8 mouse cellular contexts compared by ENCODE assay signal in the genomic region with DNA sequence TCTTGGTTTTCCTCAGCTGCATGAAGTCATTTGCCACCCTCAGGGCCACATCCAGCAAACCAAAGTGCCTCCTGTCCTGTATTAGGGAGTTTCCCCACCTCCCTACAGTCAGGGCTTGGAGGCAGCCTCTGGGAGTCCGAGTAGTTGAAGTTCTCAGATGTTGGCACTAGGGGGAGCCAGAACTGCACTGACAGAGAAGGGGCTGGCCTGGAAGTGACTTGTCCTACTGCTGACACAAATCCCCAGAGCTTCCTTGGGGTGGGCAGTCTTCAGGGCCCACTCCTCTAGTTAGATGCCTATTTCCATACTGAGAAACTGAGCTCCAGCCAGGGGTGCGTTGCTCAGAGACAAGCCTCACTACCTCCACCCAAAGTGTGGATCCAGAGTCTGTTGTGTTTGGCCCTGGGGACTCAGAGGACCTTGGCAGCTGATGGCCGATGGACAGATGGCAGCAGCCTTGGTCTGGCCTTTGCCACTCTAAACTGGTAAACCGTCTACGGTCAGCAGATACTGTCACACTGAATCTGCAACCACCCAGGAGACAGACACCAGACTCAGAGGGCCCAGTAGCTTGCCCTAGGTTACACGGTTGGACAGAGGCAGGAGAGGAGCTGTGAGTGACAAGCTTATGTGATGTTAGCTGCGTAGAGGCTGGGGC. TPM values are rescaled to one million over a fixed set of nuclear protein-coding genes. Genes with fewer than 3 reads are reported as not detected.
A peak's percentile ranks its signal among the peaks of the same experiment; 100 is the strongest.
DNase-seq lines count a peak whose midpoint lies in the region; ATAC-seq and TF ChIP-seq lines count a peak whose summit lies in the region.

No protein-coding gene starts in this region.

- no peak for TF ChIP-seq POLR2A in thymus, adult 2 months (IDR thresholded peaks at IDR 0.05; ENCODE audit: control insufficient read depth, extremely low read depth, insufficient read depth, low read length, poor library complexity)

- no peaks in the 10 kb centered on the region for H3K27me3 ChIP-seq in heart, embryonic 15.5 days
- no peaks in the 10 kb centered on the region for H3K27me3 ChIP-seq in liver, embryonic 14.5 days (ENCODE audit: control insufficient read depth, insufficient read depth, low read length)
- no peaks in the 10 kb centered on the region for H3K27me3 ChIP-seq in thymus, adult 2 months (ENCODE audit: control insufficient read depth, insufficient read depth, low read length)

- 38% methylated on average over 7 of the region's 7 CpGs for WGBS in heart, embryonic 15.5 days
- WGBS in liver, embryonic 14.5 days (ENCODE audit: insufficient replicate concordance), result 35% methylated on average over 7 of the region's 7 CpGs
- WGBS in thymus, adult 2 months, result 52% methylated on average over 7 of the region's 7 CpGs

- peaks cover 24% of the 10 kb centered on the region for H3K36me3 ChIP-seq in heart, embryonic 15.5 days
- no peaks in the 10 kb centered on the region for H3K36me3 ChIP-seq in liver, embryonic 14.5 days (replicated peaks; ENCODE audit: control insufficient read depth, insufficient read depth, low read depth)
- H3K36me3 ChIP-seq in thymus, adult 2 months (ENCODE audit: control insufficient read depth, insufficient read depth, low read length), result no peaks in the 10 kb centered on the region

- peak; percentile 83 for DNase-seq in ES-CJ7 (ENCODE audit: low read depth, low spot score)
- peak; percentile 91 for DNase-seq in brain, adult 2 months (ENCODE audit: low read depth, low spot score)
- DNase-seq in kidney, postnatal 10 days, result peak; percentile 89
- peak in 2 of 3 experiments; percentile 57 to 68 for DNase-seq in liver, embryonic 14.5 days (ENCODE audit: low read depth in 3 of 3, low spot score in 3 of 3)
- DNase-seq in thymus, adult 2 months, result peak; percentile 81

- no peak for TF ChIP-seq EP300 in liver, embryonic 14.5 days (IDR thresholded peaks at IDR 0.05; ENCODE audit: low read depth)

- H3K4me3 ChIP-seq in heart, embryonic 15.5 days, result no peak overlapping the region
- no peak overlapping the region for H3K4me3 ChIP-seq in liver, embryonic 14.5 days (ENCODE audit: insufficient read depth in 1 of 2, low read depth in 2 of 2, low read length in 2 of 2)
- H3K4me3 ChIP-seq in thymus, adult 2 months (ENCODE audit: control insufficient read depth, insufficient read depth, low read length), result no peak overlapping the region

- no peaks in the 10 kb centered on the region for H3K9me3 ChIP-seq in heart, embryonic 15.5 days (replicated peaks)
- no peaks in the 10 kb centered on the region for H3K9me3 ChIP-seq in liver, embryonic 14.5 days (ENCODE audit: control insufficient read depth, low read length)

- peaks cover 51% of the 10 kb centered on the region for H3K4me1 ChIP-seq in heart, embryonic 15.5 days (replicated peaks)
- H3K4me1 ChIP-seq in liver, embryonic 14.5 days (replicated peaks; ENCODE audit: control insufficient read depth in 2 of 2, insufficient read depth in 2 of 2, low read length in 1 of 2), result no peaks in the 10 kb centered on the region
- H3K4me1 ChIP-seq in thymus, adult 2 months (replicated peaks; ENCODE audit: control insufficient read depth, insufficient read depth, low read length), result no peaks in the 10 kb centered on the region; the same call in 1 of the 2 replicates

- H3K9ac ChIP-seq in heart, embryonic 15.5 days, result no peak overlapping the region
- H3K9ac ChIP-seq in liver, embryonic 14.5 days (replicated peaks), result no peak overlapping the region

- TF ChIP-seq CTCF in liver, embryonic 14.5 days (IDR thresholded peaks at IDR 0.05; ENCODE audit: low read depth), result peak; percentile 96
- TF ChIP-seq CTCF in thymus, adult 2 months (IDR thresholded peaks at IDR 0.05; ENCODE audit: borderline replicate concordance, control insufficient read depth, extremely low read depth, insufficient read depth, low read length, poor library complexity), result peak; percentile 64; the same call in 1 of the 2 replicates

- 0 out of 2 replicates have a peak overlapping the region, but pooled peaks have one; percentile 13 for H3K27ac ChIP-seq in heart, embryonic 15.5 days
- H3K27ac ChIP-seq in liver, embryonic 14.5 days, result no peak overlapping the region
- no peak overlapping the region for H3K27ac ChIP-seq in thymus, adult 2 months (ENCODE audit: control insufficient read depth, insufficient read depth, low read length)

- no peak overlapping the region for H3K4me2 ChIP-seq in heart, embryonic 15.5 days
- H3K4me2 ChIP-seq in liver, embryonic 14.5 days (ENCODE audit: low read depth), result no peak overlapping the region

- ATAC-seq in erythroid progenitor cell, adult 5-6 weeks (replicated peaks; ENCODE audit: low FRiP score, poor library complexity, severe bottlenecking), result peak; percentile 75
- no peak for ATAC-seq in heart, embryonic 15.5 days (replicated peaks; ENCODE audit: insufficient number of reproducible peaks, insufficient read depth, low FRiP score, low read depth)
- ATAC-seq in liver, embryonic 14.5 days (ENCODE audit: insufficient read depth), result peak; percentile 57; the same call in 1 of the 2 replicates
- ATAC-seq in neutrophil, adult 5-6 weeks (ENCODE audit: extremely low read depth, insufficient number of reproducible peaks, low FRiP score, poor library complexity, severe bottlenecking), result peak; percentile 67

RNA-seq across cellular contexts. Expression of a gene that starts 10.3 kb away (rescaled TPM):
- total RNA-seq in erythroid progenitor cell, adult 5-6 weeks (2015; ENCODE audit: low replicate concordance), result 0.84 TPM in 1 of 2 replicates, not detected in the other
- total RNA-seq in erythroid progenitor cell, adult 5-6 weeks (2017; ENCODE audit: low replicate concordance), result not detected in 2 replicates
- 360 and 390 TPM in 2 replicates for polyA plus RNA-seq in heart, embryonic 15.5 days (2015; fragmentation: Nextera tagmentation; extraction: Ambion mirVana)
- 0.34 and 0.37 TPM in 2 replicates for polyA plus RNA-seq in liver, embryonic 14.5 days (2012; rRNA removed)
- polyA plus RNA-seq in liver, embryonic 14.5 days (2014; fragmentation: Nextera tagmentation; extraction: Ambion mirVana), result 0.44 and 0.59 TPM in 2 replicates
- total RNA-seq in neutrophil, adult 5-6 weeks (2017), result not detected in 2 replicates
- 3.6 and 23.5 TPM in 2 replicates for polyA plus RNA-seq in thymus, adult 2 months (2012; rRNA removed)

RNA-seq across cellular contexts. Expression of a gene that starts 14.5 kb away (rescaled TPM):
- 5.4 and 15.5 TPM in 2 replicates for total RNA-seq in erythroid progenitor cell, adult 5-6 weeks (2015; ENCODE audit: low replicate concordance)
- 0.64 and 1.4 TPM in 2 replicates for total RNA-seq in erythroid progenitor cell, adult 5-6 weeks (2017; ENCODE audit: low replicate concordance)
- 144 and 163 TPM in 2 replicates for polyA plus RNA-seq in heart, embryonic 15.5 days (2015; fragmentation: Nextera tagmentation; extraction: Ambion mirVana)
- polyA plus RNA-seq in liver, embryonic 14.5 days (2012; rRNA removed), result 15.4 and 17.6 TPM in 2 replicates
- polyA plus RNA-seq in liver, embryonic 14.5 days (2014; fragmentation: Nextera tagmentation; extraction: Ambion mirVana), result 13.9 and 16.5 TPM in 2 replicates
- 0.25 TPM in 1 of 2 replicates, not detected in the other for total RNA-seq in neutrophil, adult 5-6 weeks (2017)
- polyA plus RNA-seq in thymus, adult 2 months (2012; rRNA removed), result 62.1 and 66.1 TPM in 2 replicates

RNA-seq across cellular contexts. Expression of a gene that starts 32.4 kb away (rescaled TPM):
- total RNA-seq in erythroid progenitor cell, adult 5-6 weeks (2015; ENCODE audit: low replicate concordance), result not detected in 2 replicates
- total RNA-seq in erythroid progenitor cell, adult 5-6 weeks (2017; ENCODE audit: low replicate concordance), result 0.64 and 3.9 TPM in 2 replicates
- 28.5 and 29.0 TPM in 2 replicates for polyA plus RNA-seq in heart, embryonic 15.5 days (2015; fragmentation: Nextera tagmentation; extraction: Ambion mirVana)
- polyA plus RNA-seq in liver, embryonic 14.5 days (2012; rRNA removed), result 9.9 and 14.3 TPM in 2 replicates
- 3.2 and 4.4 TPM in 2 replicates for polyA plus RNA-seq in liver, embryonic 14.5 days (2014; fragmentation: Nextera tagmentation; extraction: Ambion mirVana)
- 4.7 and 5.4 TPM in 2 replicates for total RNA-seq in neutrophil, adult 5-6 weeks (2017)
- 18.1 and 25.9 TPM in 2 replicates for polyA plus RNA-seq in thymus, adult 2 months (2012; rRNA removed)

RNA-seq across cellular contexts. Expression of a gene that starts 45.0 kb away (rescaled TPM):
- 2.9 and 3.8 TPM in 2 replicates for total RNA-seq in erythroid progenitor cell, adult 5-6 weeks (2015; ENCODE audit: low replicate concordance)
- total RNA-seq in erythroid progenitor cell, adult 5-6 weeks (2017; ENCODE audit: low replicate concordance), result 2.3 and 2.4 TPM in 2 replicates
- 33.5 and 38.7 TPM in 2 replicates for polyA plus RNA-seq in heart, embryonic 15.5 days (2015; fragmentation: Nextera tagmentation; extraction: Ambion mirVana)
- polyA plus RNA-seq in liver, embryonic 14.5 days (2012; rRNA removed), result 5.4 and 5.6 TPM in 2 replicates
- 6.2 and 6.8 TPM in 2 replicates for polyA plus RNA-seq in liver, embryonic 14.5 days (2014; fragmentation: Nextera tagmentation; extraction: Ambion mirVana)
- 13.6 and 16.9 TPM in 2 replicates for total RNA-seq in neutrophil, adult 5-6 weeks (2017)
- 29.3 and 34.1 TPM in 2 replicates for polyA plus RNA-seq in thymus, adult 2 months (2012; rRNA removed)

RNA-seq across cellular contexts. Expression of a gene that starts 56.4 kb away (rescaled TPM):
- not detected in 2 replicates for total RNA-seq in erythroid progenitor cell, adult 5-6 weeks (2015; ENCODE audit: low replicate concordance)
- total RNA-seq in erythroid progenitor cell, adult 5-6 weeks (2017; ENCODE audit: low replicate concordance), result 0.90 TPM in 1 of 2 replicates, not detected in the other
- 0.08 TPM in 1 of 2 replicates, not detected in the other for polyA plus RNA-seq in heart, embryonic 15.5 days (2015; fragmentation: Nextera tagmentation; extraction: Ambion mirVana)
- not detected in 2 replicates for polyA plus RNA-seq in liver, embryonic 14.5 days (2012; rRNA removed)
- polyA plus RNA-seq in liver, embryonic 14.5 days (2014; fragmentation: Nextera tagmentation; extraction: Ambion mirVana), result 0.06 TPM in 1 of 2 replicates, not detected in the other
- not detected in 2 replicates for total RNA-seq in neutrophil, adult 5-6 weeks (2017)
- not detected in 2 replicates for polyA plus RNA-seq in thymus, adult 2 months (2012; rRNA removed)
